Mouse (Mus musculus) lung, adult 2 months (tissue): Measurements from ENCODE around the gene Ddx19a. TPM values are rescaled to one million over a fixed set of nuclear protein-coding genes. Genes with fewer than 3 reads are reported as not detected.
"Not testable (repeated sequence)": the region's sequence is repeated elsewhere in the genome, so short reads cannot be mapped to it uniquely, and the experiment has no call there.

Source experiments
- DNase-seq: peaks from one replicate; pipeline ENCODE4 v3.0.0; 2022
- H3K4me1 ChIP-seq: fragments of 200-500 bp; 2 replicates; pipeline ENCODE4 v1.6.1; 2011; ENCODE audit warnings: low read length; ENCODE audit not compliant: control insufficient read depth, insufficient read depth
- H3K4me3 ChIP-seq: fragments of 200-500 bp; replicated peaks from 2 replicates; pipeline ENCODE3; 2011; ENCODE audit warnings: low read depth, mild to moderate bottlenecking, control low read depth, low read length; ENCODE audit errors: extremely low read depth
- CTCF ChIP-seq: fragments of 200-500 bp; IDR thresholded peaks from 2 replicates; pipeline ENCODE4 v1.5.1; 2011; ENCODE audit warnings: mild to moderate bottlenecking, low read length, control low read depth; ENCODE audit not compliant: insufficient read depth
- POLR2A ChIP-seq: fragments of 200-500 bp; IDR thresholded peaks from 2 replicates; pipeline ENCODE4 v1.6.1; 2011; ENCODE audit warnings: low read depth, mild to moderate bottlenecking, control low read depth, low read length, borderline replicate concordance; ENCODE audit errors: extremely low read depth
- WGBS: fragments of 180-500 bp; shearing (Covaris S2); methylation state at CpG from one replicate; pipeline ENCODE4 v1.1.7; 2018; 5-methylcytosine and 5-hydroxymethylcytosine counted together
- polyA plus RNA-seq: library from polyadenylated mRNA; depleted of rRNA; stranded (reverse); fragments of >200 nt; gene quantifications from 2 replicates; pipeline ENCODE4 v1.2.3, GENCODE M21; 2012

Gene Ddx19a
- polyA plus RNA-seq, 1 experiment = 21.0 TPM

- WGBS = 17% methylated on average over 45 of the region's 45 CpGs
- peaks cover 15% of the 10 kb centered on the region; the same call in 1 of the 2 replicates for H3K4me1 ChIP-seq
- TF ChIP-seq POLR2A (peak; percentile 80; the same call in 1 of the 2 replicates), CTCF (no peak)
- H3K4me3 ChIP-seq = peak overlapping the region; percentile 77
- peak; percentile 82 for DNase-seq
Measured at GRCm38 (mm10) chr8:110969910-110970770, 27.5 kb downstream of the Ddx19a start.

GRCm38 (mm10) chr8:110967326-110967725, 30.3 kb downstream of the Ddx19a start:
- Histone ChIP-seq H3K4me1 (peaks cover 15% of the 10 kb centered on the region; the same call in 1 of the 2 replicates), H3K4me3 (no peak overlapping the region)
- TF ChIP-seq POLR2A (no peak), CTCF (no peak)
- 74% methylated on average over 9 of the region's 9 CpGs for WGBS
- no peak for DNase-seq

GRCm38 (mm10) chr8:110966586-110966985, 31.0 kb downstream of the Ddx19a start:
- DNase-seq = no peak
- Histone ChIP-seq H3K4me1 (peaks cover 15% of the 10 kb centered on the region; the same call in 1 of the 2 replicates), H3K4me3 (no peak overlapping the region)
- TF ChIP-seq CTCF = no peak
- peak; percentile 40; the same call in 1 of the 2 replicates for TF ChIP-seq POLR2A
- WGBS = 36% methylated on average over 8 of the region's 8 CpGs

GRCm38 (mm10) chr8:110965594-110965993, 32.0 kb downstream of the Ddx19a start:
- TF ChIP-seq CTCF = no peak
- TF ChIP-seq POLR2A = peak; percentile 53; the same call in 1 of the 2 replicates

GRCm38 (mm10) chr8:110964666-110965065, 32.9 kb downstream of the Ddx19a start:
- TF ChIP-seq POLR2A = no peak
- no peak for TF ChIP-seq CTCF
- Histone ChIP-seq H3K4me1 (peaks cover 13% of the 10 kb centered on the region; the same call in 1 of the 2 replicates), H3K4me3 (no peak overlapping the region)
- 66% methylated on average over 7 of the region's 7 CpGs for WGBS
- DNase-seq = no peak

More at GRCm38 (mm10) chr8:110965594-110965993, 32.0 kb downstream of the Ddx19a start:
- DNase-seq = peak; percentile 62
- WGBS = 15% methylated on average over 7 of the region's 7 CpGs
- Histone ChIP-seq H3K4me3 (no peak overlapping the region), H3K4me1 (peaks cover 15% of the 10 kb centered on the region; the same call in 1 of the 2 replicates)

GRCm38 (mm10) chr8:110963051-110963450, 34.5 kb downstream of the Ddx19a start:
- TF ChIP-seq CTCF = no peak
- TF ChIP-seq POLR2A = no peak
- H3K4me3 ChIP-seq = no peak overlapping the region
- WGBS = 86% methylated on average over 2 of the region's 2 CpGs
- no peak for DNase-seq
- peaks cover 13% of the 10 kb centered on the region; the same call in 1 of the 2 replicates for H3K4me1 ChIP-seq

GRCm38 (mm10) chr8:110959906-110960305, 37.7 kb downstream of the Ddx19a start:
- WGBS = 87% methylated on average over 6 of the region's 6 CpGs
- TF ChIP-seq POLR2A (no peak), CTCF (no peak)
- Histone ChIP-seq H3K4me1 (no peaks in the 10 kb centered on the region), H3K4me3 (no peak overlapping the region)
- DNase-seq = no peak

- WGBS = 87% methylated on average over 12 of the region's 12 CpGs
- Histone ChIP-seq H3K4me1 (no peaks in the 10 kb centered on the region), H3K4me3 (no peak overlapping the region)
- no peak for DNase-seq
- TF ChIP-seq CTCF = no peak
- no peak for TF ChIP-seq POLR2A
Measured at GRCm38 (mm10) chr8:110959071-110959780, 38.4 kb downstream of the Ddx19a start.

GRCm38 (mm10) chr8:110958553-110958952, 39.0 kb downstream of the Ddx19a start:
- DNase-seq, H3K4me1 ChIP-seq, H3K4me3 ChIP-seq: not testable (repeated sequence)
- 82% methylated on average over 7 of the region's 7 CpGs for WGBS
